20 mouse cellular contexts compared by ENCODE assay signal in genomic region chr15:85479919-85480318, GRCm38 (mm10). TPM values are rescaled to one million over a fixed set of nuclear protein-coding genes. Genes with fewer than 3 reads are reported as not detected.
DNase-seq lines count a peak whose midpoint lies in the region; ATAC-seq and TF ChIP-seq lines count a peak whose summit lies in the region.
"Had no signal": no experiment of that assay in that cellular context is flagged by ENCODE, and none has a peak within 500 bp of the region (broad histone marks: within the 10 kb centered on the region; RNA-seq: fewer than 3 reads in every experiment).

No protein-coding gene starts in this region.

- no peak overlapping the region for H3K4me3 ChIP-seq in hindbrain, embryonic 14.5 days (replicated peaks; ENCODE audit: low read length)
- no peak overlapping the region for H3K4me3 ChIP-seq in hindbrain, embryonic 16.5 days (ENCODE audit: low read length)
- no peak overlapping the region for H3K4me3 ChIP-seq in midbrain, embryonic 10.5 days
- H3K4me3 ChIP-seq in midbrain, embryonic 14.5 days (replicated peaks; ENCODE audit: low read depth, low read length): no peak overlapping the region
- no peak overlapping the region for H3K4me3 ChIP-seq in hindbrain, postnatal 0 days (ENCODE audit: low read length)
- H3K4me3 ChIP-seq in stomach, embryonic 16.5 days (replicated peaks; ENCODE audit: low read length): no peak overlapping the region

- H3K4me1 ChIP-seq in hindbrain, embryonic 14.5 days (replicated peaks; ENCODE audit: control insufficient read depth, insufficient read depth, low read length): peaks cover 6% of the 10 kb centered on the region; the same call in 1 of the 2 replicates
- H3K4me1 ChIP-seq in hindbrain, embryonic 16.5 days (ENCODE audit: control insufficient read depth, insufficient read depth, low read depth, low read length): peaks cover 3% of the 10 kb centered on the region; the same call in 1 of the 2 replicates
- H3K4me1 ChIP-seq in midbrain, embryonic 10.5 days: peaks cover 59% of the 10 kb centered on the region
- H3K4me1 ChIP-seq in midbrain, embryonic 14.5 days (ENCODE audit: control insufficient read depth, insufficient read depth, low read length): peaks cover 6% of the 10 kb centered on the region; the same call in 1 of the 2 replicates
- H3K4me1 ChIP-seq in hindbrain, postnatal 0 days (ENCODE audit: insufficient read depth, low read length): no peaks in the 10 kb centered on the region
- no peaks in the 10 kb centered on the region; the same call in 1 of the 2 replicates for H3K4me1 ChIP-seq in stomach, embryonic 16.5 days (ENCODE audit: control insufficient read depth, insufficient read depth, low read length)

- peak; percentile 14; the same call in 1 of the 2 replicates for ATAC-seq in hindbrain, embryonic 14.5 days (ENCODE audit: low FRiP score)
- no peak for ATAC-seq in hindbrain, embryonic 16.5 days
- ATAC-seq in midbrain, embryonic 14.5 days (ENCODE audit: low FRiP score, low TSS enrichment): no peak; the same call in 1 of the 2 replicates
- 0 out of 2 replicates have a peak, but pooled peaks have one; percentile 8 for ATAC-seq in hindbrain, postnatal 0 days
- ATAC-seq in stomach, embryonic 16.5 days (ENCODE audit: insufficient read depth, low FRiP score): peak; percentile 61; the same call in 1 of the 2 replicates
- ATAC-seq: inflammation-experienced regulatory T-cells, adult 6 months had no signal

- H3K9me3 ChIP-seq in hindbrain, embryonic 14.5 days (ENCODE audit: control insufficient read depth, low read length): no peaks in the 10 kb centered on the region
- H3K9me3 ChIP-seq in hindbrain, embryonic 16.5 days (ENCODE audit: control insufficient read depth, low read length): no peaks in the 10 kb centered on the region
- no peaks in the 10 kb centered on the region for H3K9me3 ChIP-seq in midbrain, embryonic 10.5 days (replicated peaks)
- H3K9me3 ChIP-seq in midbrain, embryonic 14.5 days (ENCODE audit: control insufficient read depth, low read length): no peaks in the 10 kb centered on the region
- no peaks in the 10 kb centered on the region for H3K9me3 ChIP-seq in hindbrain, postnatal 0 days (ENCODE audit: low read length)
- H3K9me3 ChIP-seq in stomach, embryonic 16.5 days (replicated peaks; ENCODE audit: control insufficient read depth, low read length): no peaks in the 10 kb centered on the region
- H3K9me3 ChIP-seq: G1E had no signal

- no peak overlapping the region for H3K9ac ChIP-seq in hindbrain, embryonic 14.5 days
- no peak overlapping the region for H3K9ac ChIP-seq in hindbrain, embryonic 16.5 days (ENCODE audit: low read depth, low read length)
- H3K9ac ChIP-seq in midbrain, embryonic 14.5 days (replicated peaks; ENCODE audit: low read length): no peak overlapping the region
- H3K9ac ChIP-seq in hindbrain, postnatal 0 days (replicated peaks; ENCODE audit: low read length): no peak overlapping the region
- H3K9ac ChIP-seq in stomach, embryonic 16.5 days (ENCODE audit: low read length): 0 out of 2 replicates have a peak overlapping the region, but pooled peaks have one; percentile 35

- TF ChIP-seq CTCF in hindbrain, postnatal 0 days (IDR thresholded peaks at IDR 0.05; ENCODE audit: low read depth): no peak

- H3K36me3 ChIP-seq in hindbrain, embryonic 14.5 days (replicated peaks; ENCODE audit: control insufficient read depth, insufficient read depth): no peaks in the 10 kb centered on the region
- no peaks in the 10 kb centered on the region for H3K36me3 ChIP-seq in hindbrain, embryonic 16.5 days (ENCODE audit: control insufficient read depth, insufficient read depth, low read length)
- no peaks in the 10 kb centered on the region for H3K36me3 ChIP-seq in midbrain, embryonic 10.5 days
- H3K36me3 ChIP-seq in midbrain, embryonic 14.5 days (ENCODE audit: control insufficient read depth, insufficient read depth, low read length): no peaks in the 10 kb centered on the region
- no peaks in the 10 kb centered on the region for H3K36me3 ChIP-seq in hindbrain, postnatal 0 days (ENCODE audit: insufficient read depth, low read length)
- no peaks in the 10 kb centered on the region for H3K36me3 ChIP-seq in stomach, embryonic 16.5 days (ENCODE audit: control insufficient read depth, insufficient read depth, low read length)
- H3K36me3 ChIP-seq: G1E had no signal

- H3K27me3 ChIP-seq in hindbrain, embryonic 14.5 days (ENCODE audit: control insufficient read depth, insufficient read depth, low read length): no peaks in the 10 kb centered on the region
- H3K27me3 ChIP-seq in hindbrain, embryonic 16.5 days (replicated peaks; ENCODE audit: control insufficient read depth, insufficient read depth, low read length): no peaks in the 10 kb centered on the region
- H3K27me3 ChIP-seq in midbrain, embryonic 10.5 days (ENCODE audit: low read depth, poor library complexity, severe bottlenecking): peaks cover 88% of the 10 kb centered on the region
- H3K27me3 ChIP-seq in midbrain, embryonic 14.5 days (ENCODE audit: control insufficient read depth, insufficient read depth, low read length): no peaks in the 10 kb centered on the region
- no peaks in the 10 kb centered on the region for H3K27me3 ChIP-seq in hindbrain, postnatal 0 days (ENCODE audit: insufficient read depth, low read length)
- no peaks in the 10 kb centered on the region for H3K27me3 ChIP-seq in stomach, embryonic 16.5 days (ENCODE audit: control insufficient read depth, insufficient read depth, low read length)

- H3K4me2 ChIP-seq in hindbrain, embryonic 14.5 days (replicated peaks): no peak overlapping the region
- H3K4me2 ChIP-seq in hindbrain, embryonic 16.5 days (ENCODE audit: low read length): no peak overlapping the region
- H3K4me2 ChIP-seq in midbrain, embryonic 14.5 days (ENCODE audit: low read length): no peak overlapping the region
- H3K4me2 ChIP-seq in hindbrain, postnatal 0 days (ENCODE audit: low read depth, low read length): no peak overlapping the region
- H3K4me2 ChIP-seq in stomach, embryonic 16.5 days (ENCODE audit: low read depth, low read length): no peak overlapping the region
- H3K4me2 ChIP-seq: liver, embryonic 11.5 days had no signal

- 66% methylated on average over 5 of the region's 5 CpGs for WGBS in hindbrain, embryonic 14.5 days
- 60% methylated on average over 5 of the region's 5 CpGs for WGBS in hindbrain, embryonic 16.5 days
- 64% methylated on average over 5 of the region's 5 CpGs for WGBS in midbrain, embryonic 10.5 days
- 76% methylated on average over 5 of the region's 5 CpGs for WGBS in midbrain, embryonic 14.5 days
- 64% methylated on average over 5 of the region's 5 CpGs for WGBS in hindbrain, postnatal 0 days
- 32% methylated on average over 5 of the region's 5 CpGs for WGBS in stomach, embryonic 16.5 days

- H3K27ac ChIP-seq in hindbrain, embryonic 14.5 days: no peak overlapping the region
- H3K27ac ChIP-seq in hindbrain, embryonic 16.5 days (ENCODE audit: low read depth, low read length): no peak overlapping the region
- peak overlapping the region; percentile 43 for H3K27ac ChIP-seq in midbrain, embryonic 10.5 days (replicated peaks)
- no peak overlapping the region for H3K27ac ChIP-seq in midbrain, embryonic 14.5 days (replicated peaks; ENCODE audit: low read depth, low read length)
- no peak overlapping the region for H3K27ac ChIP-seq in hindbrain, postnatal 0 days
- H3K27ac ChIP-seq in stomach, embryonic 16.5 days (ENCODE audit: low read length): peak overlapping the region; percentile 57
- H3K27ac ChIP-seq: macrophage had no signal

- DNase-seq in hindbrain, embryonic 14.5 days (ENCODE audit: low spot score): no peak
- no peak for DNase-seq in midbrain, embryonic 10.5 days (ENCODE audit: low spot score)
- no peak for DNase-seq in midbrain, embryonic 14.5 days
- DNase-seq in hindbrain, postnatal 0 days (ENCODE audit: low spot score): no peak
- DNase-seq in layer of hippocampus, postnatal 36 days: no peak
- DNase-seq: kidney, adult 8-10 months; right cerebral cortex, postnatal 25 days had no signal

RNA-seq across cellular contexts. Expression of gene 7530416G11Rik, which starts 23.1 kb away (rescaled TPM):
- polyA plus RNA-seq in hindbrain, embryonic 14.5 days (2014; fragmentation: Nextera tagmentation; extraction: Ambion mirVana): not detected in 2 replicates
- not detected in 2 replicates for polyA plus RNA-seq in hindbrain, embryonic 16.5 days (2015; fragmentation: Nextera tagmentation; extraction: Ambion mirVana)
- not detected in 2 replicates for polyA plus RNA-seq in midbrain, embryonic 10.5 days (2016; fragmentation: Nextera tagmentation; extraction: Ambion mirVana)
- polyA plus RNA-seq in midbrain, embryonic 14.5 days (2014; fragmentation: Nextera tagmentation; extraction: Ambion mirVana): not detected in 2 replicates
- total RNA-seq in hindbrain, postnatal 0 days (2014; rRNA removed): not detected in 2 replicates
- polyA plus RNA-seq in hindbrain, postnatal 0 days (2015; fragmentation: Nextera tagmentation; extraction: Ambion mirVana): not detected in 2 replicates
- not detected in 2 replicates for polyA plus RNA-seq in stomach, embryonic 16.5 days (2015; fragmentation: Nextera tagmentation; extraction: Ambion mirVana)
- not detected for total RNA-seq in layer of hippocampus, postnatal 36 days (2021)
- total RNA-seq: G1E; gastrocnemius, postnatal 14 days; heart, adult 8-10 months; layer of hippocampus, postnatal 25 days; left cerebral cortex, postnatal 36 days; monocyte, adult 5-6 weeks had no signal
- polyA plus RNA-seq: G1E; heart, postnatal 0 days; inflammation-experienced regulatory T-cells, adult 6 months; liver, embryonic 11.5 days; macrophage; neural tube, embryonic 14.5 days had no signal

Comparison
In these comparisons a context has a peak if more than half of its experiments do, and no peak if none do; other contexts are left out.
1. ATAC-seq: peak in hindbrain, embryonic 14.5 days (single experiment), hindbrain, postnatal 0 days (single experiment) and stomach, embryonic 16.5 days (single experiment); none in hindbrain, embryonic 16.5 days (single experiment) and midbrain, embryonic 14.5 days (single experiment).
2. H3K27ac ChIP-seq: peak in midbrain, embryonic 10.5 days (single experiment) and stomach, embryonic 16.5 days (single experiment); none in hindbrain, embryonic 14.5 days (single experiment), hindbrain, embryonic 16.5 days (single experiment), midbrain, embryonic 14.5 days (single experiment) and hindbrain, postnatal 0 days (single experiment).